Mouse (Mus musculus) myocyte (in vitro differentiated cells): ENCODE measurements around the gene Hspb6.

Source experiments
- CEBPB ChIP-seq: IDR thresholded peaks from 2 replicates; pipeline ENCODE4 v1.6.1; 2011; ENCODE audit warnings: mild to moderate bottlenecking, moderate library complexity; ENCODE audit not compliant: poor library complexity, insufficient read depth, severe bottlenecking
- E2F4 ChIP-seq: IDR thresholded peaks from one replicate; pipeline ENCODE4 v1.6.1; 2011; ENCODE audit warnings: mild to moderate bottlenecking, control low read depth, moderate library complexity; ENCODE audit not compliant: insufficient read depth
- MAX ChIP-seq: IDR thresholded peaks from one replicate; pipeline ENCODE4 v1.6.1; 2011; ENCODE audit warnings: low read depth, mild to moderate bottlenecking, control low read depth
- MYOG ChIP-seq, 3 experiments: IDR thresholded peaks; one replicate each; pipeline ENCODE4 v1.6.1; 2011; ENCODE audit warnings: control low read depth in 2 of 3, low read depth in 2 of 3, mild to moderate bottlenecking in 2 of 3; ENCODE audit not compliant: insufficient read length in 2 of 3, control insufficient read depth in 1 of 3, insufficient read depth in 1 of 3
- POLR2A ChIP-seq: IDR thresholded peaks from one replicate; pipeline ENCODE4 v1.6.1; 2011; ENCODE audit warnings: low read depth, mild to moderate bottlenecking, control low read depth, moderate library complexity; ENCODE audit not compliant: insufficient read length
- POLR2AphosphoS2 ChIP-seq: IDR thresholded peaks from one replicate; pipeline ENCODE4 v1.6.1; 2011; ENCODE audit warnings: low read depth, control low read depth; ENCODE audit not compliant: insufficient read length
- REST ChIP-seq: IDR thresholded peaks from one replicate; pipeline ENCODE4 v1.6.1; 2011; ENCODE audit warnings: mild to moderate bottlenecking, control low read depth, moderate library complexity; ENCODE audit not compliant: insufficient read depth, insufficient read length
- SRF ChIP-seq: IDR thresholded peaks from one replicate; pipeline ENCODE4 v1.6.1; 2011; ENCODE audit warnings: low read depth; ENCODE audit not compliant: control insufficient read depth, insufficient read length
- TCF12 ChIP-seq: IDR thresholded peaks from one replicate; pipeline ENCODE4 v1.6.1; 2011; ENCODE audit warnings: mild to moderate bottlenecking, control low read depth; ENCODE audit not compliant: poor library complexity, insufficient read depth, severe bottlenecking
- USF1 ChIP-seq: IDR thresholded peaks from one replicate; pipeline ENCODE4 v1.6.1; 2011; ENCODE audit warnings: low read depth, mild to moderate bottlenecking, control low read depth, moderate library complexity

DNA sequence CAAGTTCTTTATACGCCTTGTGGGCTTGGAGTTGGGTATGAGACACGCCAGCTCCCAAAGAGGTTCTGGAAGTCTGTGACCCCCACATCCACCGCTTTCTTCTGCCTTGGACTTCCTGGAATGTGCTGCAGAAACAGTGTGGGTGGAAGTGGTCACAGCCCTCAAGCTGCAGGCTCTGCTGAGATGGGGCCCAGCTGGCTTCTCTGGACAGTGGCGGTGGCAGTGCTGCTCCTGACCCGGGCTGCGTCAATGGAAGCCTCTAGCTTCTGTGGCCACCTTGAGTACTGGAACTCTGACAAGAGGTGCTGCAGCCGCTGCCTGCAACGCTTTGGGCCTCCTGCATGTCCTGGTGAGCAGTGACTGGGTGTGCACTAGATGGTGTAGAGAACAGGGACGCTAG lies 14.1 kb downstream of the Hspb6 start:
- TF ChIP-seq POLR2A (no peak), MAX (no peak), USF1 (no peak), REST (no peak), TCF12 (no peak), POLR2AphosphoS2 (no peak), SRF (no peak), MYOG (IDR thresholded peaks at IDR 0.05; ENCODE audit: control insufficient read depth in 1 of 3, insufficient read depth in 1 of 3, insufficient read length in 2 of 3, low read depth in 2 of 3) (no peak), E2F4 (no peak), CEBPB (no peak)
